Mouse (Mus musculus) cortical plate, adult 2 months (tissue): ENCODE data around the gene Nit1.

Experiments used
- CTCF ChIP-seq: fragments of 200-500 bp; IDR thresholded peaks from 2 replicates; pipeline ENCODE4 v1.5.1; 2011; ENCODE audit warnings: mild to moderate bottlenecking, control low read depth, low read length; ENCODE audit not compliant: insufficient read depth; ENCODE audit errors: extremely low read depth
- POLR2A ChIP-seq: fragments of 200-500 bp; IDR thresholded peaks from 2 replicates; pipeline ENCODE4 v1.6.1; 2011; ENCODE audit warnings: mild to moderate bottlenecking, low read length, control low read depth; ENCODE audit not compliant: insufficient read depth; ENCODE audit errors: extremely low read depth

DNA sequence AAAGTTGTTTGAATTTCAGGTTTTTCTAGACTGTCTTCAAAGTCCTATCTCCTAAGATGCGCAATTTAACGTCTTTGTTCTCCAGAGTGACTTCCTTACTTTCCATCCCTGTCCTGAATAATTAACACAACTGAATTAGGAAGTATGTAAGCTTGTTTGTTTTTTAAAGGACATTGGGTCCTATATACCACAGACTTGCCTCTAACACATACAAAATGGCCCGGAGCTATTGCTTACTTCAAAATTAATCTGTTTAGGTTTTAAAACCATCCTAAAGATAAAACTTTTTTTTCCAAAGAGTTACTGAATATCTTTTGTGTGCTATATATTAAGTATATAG is 50.4 kb downstream of the Nit1 start:
- no peak for TF ChIP-seq POLR2A
- TF ChIP-seq CTCF = no peak
